In genomic region chr4:86030208-86030607, GRCm38 (mm10) we compare ENCODE assay signal across 17 mouse cellular contexts.
DNase-seq lines count a peak whose midpoint lies in the region; ATAC-seq and TF ChIP-seq lines count a peak whose summit lies in the region.
"Had no signal": no experiment of that assay in that cellular context is flagged by ENCODE, and none has a peak within 500 bp of the region (broad histone marks: within the 10 kb centered on the region; RNA-seq: fewer than 3 reads in every experiment).

No protein-coding gene starts in this region.

- H3K27me3 ChIP-seq in forebrain, embryonic 14.5 days (replicated peaks; ENCODE audit: control insufficient read depth, insufficient read depth, low read length): no peaks in the 10 kb centered on the region
- H3K27me3 ChIP-seq in forebrain, embryonic 15.5 days: no peaks in the 10 kb centered on the region
- H3K27me3 ChIP-seq in hindbrain, embryonic 10.5 days (ENCODE audit: insufficient read depth, poor library complexity, severe bottlenecking): no peaks in the 10 kb centered on the region
- H3K27me3 ChIP-seq: heart, embryonic 13.5 days; hindbrain, embryonic 12.5 days had no signal

- 43% methylated on average over 3 of the region's 3 CpGs for WGBS in forebrain, embryonic 14.5 days
- 32% methylated on average over 3 of the region's 3 CpGs for WGBS in forebrain, embryonic 15.5 days
- WGBS in hindbrain, embryonic 10.5 days: 66% methylated on average over 3 of the region's 3 CpGs

- no peak overlapping the region for H3K9ac ChIP-seq in forebrain, embryonic 14.5 days (ENCODE audit: low read length)
- H3K9ac ChIP-seq in forebrain, embryonic 15.5 days (replicated peaks): no peak overlapping the region
- H3K9ac ChIP-seq: heart, embryonic 13.5 days; hindbrain, embryonic 12.5 days had no signal

- H3K9me3 ChIP-seq in forebrain, embryonic 14.5 days (replicated peaks; ENCODE audit: control insufficient read depth, low read length): no peaks in the 10 kb centered on the region
- no peaks in the 10 kb centered on the region for H3K9me3 ChIP-seq in forebrain, embryonic 15.5 days
- no peaks in the 10 kb centered on the region for H3K9me3 ChIP-seq in hindbrain, embryonic 10.5 days
- H3K9me3 ChIP-seq: heart, embryonic 13.5 days; hindbrain, embryonic 12.5 days had no signal

- no peaks in the 10 kb centered on the region for H3K36me3 ChIP-seq in forebrain, embryonic 14.5 days (ENCODE audit: control insufficient read depth, insufficient read depth, low read length)
- H3K36me3 ChIP-seq in forebrain, embryonic 15.5 days: no peaks in the 10 kb centered on the region
- no peaks in the 10 kb centered on the region for H3K36me3 ChIP-seq in hindbrain, embryonic 10.5 days
- H3K36me3 ChIP-seq: heart, embryonic 13.5 days; hindbrain, embryonic 12.5 days had no signal

- no peak for ATAC-seq in forebrain, embryonic 14.5 days
- no peak for ATAC-seq in forebrain, embryonic 15.5 days (replicated peaks)
- ATAC-seq: intestine, postnatal 0 days had no signal

- TF ChIP-seq POLR2A in brain, embryonic 14.5 days (IDR thresholded peaks at IDR 0.05; ENCODE audit: borderline replicate concordance, extremely low read depth, insufficient read depth, insufficient read length, poor library complexity, severe bottlenecking): no peak

- no peak for TF ChIP-seq CTCF in brain, embryonic 14.5 days (IDR thresholded peaks at IDR 0.05; ENCODE audit: borderline replicate concordance, extremely low read depth, insufficient read depth, insufficient read length)

- no peak overlapping the region for H3K4me3 ChIP-seq in forebrain, embryonic 14.5 days (ENCODE audit: low read depth, low read length)
- no peak overlapping the region for H3K4me3 ChIP-seq in forebrain, embryonic 15.5 days
- no peak overlapping the region for H3K4me3 ChIP-seq in hindbrain, embryonic 10.5 days
- H3K4me3 ChIP-seq: heart, embryonic 13.5 days; hindbrain, embryonic 12.5 days; left cerebral cortex, adult 2 months had no signal

- H3K4me2 ChIP-seq in forebrain, embryonic 14.5 days (ENCODE audit: low read length): no peak overlapping the region; the same call in 1 of the 2 replicates
- no peak overlapping the region for H3K4me2 ChIP-seq in forebrain, embryonic 15.5 days (replicated peaks)
- H3K4me2 ChIP-seq: heart, embryonic 13.5 days; hindbrain, embryonic 12.5 days had no signal

- no peak overlapping the region for H3K27ac ChIP-seq in forebrain, embryonic 14.5 days (ENCODE audit: low read depth, low read length)
- H3K27ac ChIP-seq in forebrain, embryonic 15.5 days (replicated peaks): no peak overlapping the region
- no peak overlapping the region for H3K27ac ChIP-seq in hindbrain, embryonic 10.5 days
- H3K27ac ChIP-seq: heart, embryonic 13.5 days; hindbrain, embryonic 12.5 days; left cerebral cortex, adult 2 months; macrophage had no signal

- DNase-seq in forebrain, embryonic 14.5 days (ENCODE audit: low spot score): peak; percentile 27
- peak; percentile 80 for DNase-seq in 3T3-L1 (ENCODE audit: low read depth, low spot score)
- peak; percentile 52 for DNase-seq in brain, embryonic 14.5 days (ENCODE audit: low read depth)
- peak; percentile 49 for DNase-seq in lung, postnatal 25 days (ENCODE audit: low spot score)
- no peak for DNase-seq in hindbrain, embryonic 10.5 days (ENCODE audit: low spot score)
- DNase-seq in layer of hippocampus, postnatal 36 days: no peak
- DNase-seq: cerebellum, adult 8-10 months; gastrocnemius, postnatal 25 days; kidney, postnatal 25 days; midbrain, embryonic 14.5 days; thymus, postnatal 4 days had no signal

- peaks cover 3% of the 10 kb centered on the region; the same call in 1 of the 2 replicates for H3K4me1 ChIP-seq in forebrain, embryonic 14.5 days (ENCODE audit: control insufficient read depth, insufficient read depth, low read length)
- H3K4me1 ChIP-seq in forebrain, embryonic 15.5 days: peaks cover 10% of the 10 kb centered on the region
- peaks cover 11% of the 10 kb centered on the region for H3K4me1 ChIP-seq in hindbrain, embryonic 10.5 days (replicated peaks)

Comparison
In these comparisons a context has a peak if more than half of its experiments do, and no peak if none do; other contexts are left out.
1. DNase-seq: peak in forebrain, embryonic 14.5 days (single experiment), 3T3-L1 (single experiment), brain, embryonic 14.5 days (single experiment) and lung, postnatal 25 days (single experiment); none in hindbrain, embryonic 10.5 days (single experiment) and layer of hippocampus, postnatal 36 days (0 of 2).